Mouse (Mus musculus) CH12.LX (cell line): ENCODE data around the gene Gm20388.

Experiments
- CHD1 ChIP-seq: IDR thresholded peaks from 2 replicates; pipeline ENCODE4 v1.6.1; 2012; ENCODE audit warnings: low read depth, low read length, improper control_type of control experiment, inconsistent platforms
- CTCF ChIP-seq, 2 experiments: IDR thresholded peaks in 1 of 2; conservative IDR thresholded peaks in 1 of 2; 2 replicates each; pipeline ENCODE4 v1.5.1; 2011 to 2012; ENCODE audit warnings: low read depth in 2 of 2, low read length in 2 of 2, improper control_type of control experiment in 1 of 2, inconsistent platforms in 1 of 2, mild to moderate bottlenecking in 1 of 2, moderate library complexity in 1 of 2
- HCFC1 ChIP-seq: IDR thresholded peaks from 2 replicates; pipeline ENCODE4 v1.6.1; 2012; ENCODE audit warnings: low read depth, mild to moderate bottlenecking, inconsistent platforms, low read length, improper control_type of control experiment
- KAT2A ChIP-seq: IDR thresholded peaks from 2 replicates; pipeline ENCODE4 v1.6.1; 2012; ENCODE audit warnings: low read length, improper control_type of control experiment, inconsistent platforms; ENCODE audit not compliant: insufficient replicate concordance
- MAFK ChIP-seq: IDR thresholded peaks from 2 replicates; pipeline ENCODE4 v1.6.1; 2011; ENCODE audit warnings: low read length, improper control_type of control experiment; ENCODE audit not compliant: insufficient replicate concordance
- PAX5 ChIP-seq: IDR thresholded peaks from 2 replicates; pipeline ENCODE4 v1.6.1; 2012; ENCODE audit warnings: low read length, inconsistent platforms, mixed read lengths
- POLR2A ChIP-seq: IDR thresholded peaks from 2 replicates; pipeline ENCODE4 v1.6.1; 2011; ENCODE audit warnings: low read depth, mild to moderate bottlenecking, improper control_type of control experiment, low read length
- POLR2AphosphoS2 ChIP-seq: IDR thresholded peaks from 2 replicates; pipeline ENCODE4 v1.6.1; 2011; ENCODE audit warnings: low read depth, low read length, improper control_type of control experiment
- RAD21 ChIP-seq: IDR thresholded peaks from 2 replicates; pipeline ENCODE4 v1.6.1; 2011; ENCODE audit warnings: low read depth, mild to moderate bottlenecking, low read length, improper control_type of control experiment, moderate library complexity
- SMC3 ChIP-seq: IDR thresholded peaks from 2 replicates; pipeline ENCODE4 v1.6.1; 2011; ENCODE audit warnings: low read depth, low read length, improper control_type of control experiment
- TBP ChIP-seq: conservative IDR thresholded peaks from 2 replicates; pipeline ENCODE4 v1.6.1; 2011; ENCODE audit warnings: low read depth, low read length, improper control_type of control experiment
- ZNF384 ChIP-seq: IDR thresholded peaks from 2 replicates; pipeline ENCODE4 v1.6.1; 2012; ENCODE audit warnings: low read depth, low read length, improper control_type of control experiment, inconsistent platforms

DNA sequence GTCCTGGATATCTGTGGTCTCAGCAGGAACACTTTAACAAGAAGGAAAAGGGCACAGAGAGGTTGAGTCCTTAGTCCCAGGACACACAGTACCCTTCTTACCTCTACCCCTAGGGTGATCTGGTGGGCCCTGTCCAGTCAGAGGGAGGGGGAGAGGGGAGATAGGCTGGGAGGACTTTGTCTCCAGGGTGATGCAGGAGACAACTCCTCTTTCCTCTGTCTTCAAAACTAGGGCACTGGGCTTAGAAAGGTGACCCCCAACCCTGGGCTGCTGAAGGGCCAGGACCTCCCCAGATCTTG is 316.9 kb downstream of the Gm20388 start:
- TF ChIP-seq POLR2AphosphoS2: no peak
- no peak for TF ChIP-seq CTCF (conservative IDR thresholded peaks at IDR 0.05 in 1 of 2, IDR thresholded peaks at IDR 0.05 in 1 of 2; ENCODE audit: low read depth in 2 of 2, low read length in 2 of 2)
- TF ChIP-seq KAT2A: no peak
- TF ChIP-seq HCFC1: no peak
- TF ChIP-seq PAX5: no peak
- no peak for TF ChIP-seq ZNF384
- TF ChIP-seq CHD1: no peak
- TF ChIP-seq RAD21: no peak
- TF ChIP-seq MAFK: no peak
- no peak for TF ChIP-seq TBP
- TF ChIP-seq POLR2A: no peak
- no peak for TF ChIP-seq SMC3
